Mouse (Mus musculus) ES-E14 (cell line): ENCODE measurements around the gene Gm47985. TPM values are rescaled to one million over a fixed set of nuclear protein-coding genes. Genes with fewer than 3 reads are reported as not detected.
"Not testable (repeated sequence)": the region's sequence is repeated elsewhere in the genome, so short reads cannot be mapped to it uniquely, and the experiment has no call there.

Experiments
- DNase-seq: peaks from one replicate; pipeline ENCODE4 v3.0.0-alpha.2; 2013; ENCODE audit warnings: low read depth, low spot score
- H3K27ac ChIP-seq: 2 replicates; pipeline ENCODE4 v1.5.1; 2012; ENCODE audit warnings: low read depth, mild to moderate bottlenecking, low read length, moderate library complexity, mixed read lengths; ENCODE audit not compliant: poor library complexity, insufficient read depth, severe bottlenecking
- H3K36me3 ChIP-seq: 2 replicates; pipeline ENCODE4 v1.6.1; 2012; ENCODE audit warnings: mild to moderate bottlenecking, low read length, moderate library complexity, mixed read lengths; ENCODE audit not compliant: control insufficient read depth, poor library complexity, insufficient read depth, severe bottlenecking
- H3K4me1 ChIP-seq, 2 experiments: fragments of 150-350 bp in 1 of 2; sonication (generic) in 1 of 2; 2 replicates each; pipeline ENCODE4 v1.6.1; 2012; ENCODE audit warnings: low read length in 2 of 2, mild to moderate bottlenecking in 1 of 2, mixed read lengths in 1 of 2; ENCODE audit not compliant: control insufficient read depth in 2 of 2, insufficient read depth in 2 of 2, poor library complexity in 1 of 2
- H3K4me3 ChIP-seq, 2 experiments: fragments of 150-350 bp in 1 of 2; sonication (generic) in 1 of 2; 2 replicates each; pipeline ENCODE4 v1.5.1; 2012; ENCODE audit warnings: low read length in 2 of 2, low read depth in 1 of 2, mild to moderate bottlenecking in 1 of 2, mixed read lengths in 1 of 2; ENCODE audit not compliant: insufficient read depth in 1 of 2, poor library complexity in 1 of 2, severe bottlenecking in 1 of 2
- H3K9ac ChIP-seq: 2 replicates; pipeline ENCODE4 v1.6.1; 2012; ENCODE audit warnings: low read depth, mild to moderate bottlenecking, low read length, mixed read lengths; ENCODE audit not compliant: poor library complexity, insufficient read depth, severe bottlenecking
- H3K9me3 ChIP-seq: fragments of 150-350 bp; sonication (generic); 2 replicates; pipeline ENCODE4 v1.6.1; 2012; ENCODE audit warnings: low read depth, mild to moderate bottlenecking, low read length; ENCODE audit not compliant: control insufficient read depth, insufficient read depth
- CHD2 ChIP-seq: IDR thresholded peaks from 2 replicates; pipeline ENCODE4 v1.6.1; 2014; ENCODE audit warnings: mild to moderate bottlenecking, low read depth, low read length, inconsistent platforms
- HCFC1 ChIP-seq: IDR thresholded peaks from 2 replicates; pipeline ENCODE4 v1.6.1; 2012; ENCODE audit warnings: low read length, inconsistent platforms, borderline replicate concordance; ENCODE audit not compliant: insufficient read depth
- MAFK ChIP-seq: IDR thresholded peaks from 2 replicates; pipeline ENCODE4 v1.6.1; 2014; ENCODE audit warnings: mild to moderate bottlenecking, low read depth, low read length, inconsistent platforms; ENCODE audit not compliant: insufficient read depth
- ZC3H11A ChIP-seq: IDR thresholded peaks from 2 replicates; pipeline ENCODE4 v1.6.1; 2012; ENCODE audit warnings: low read depth, mild to moderate bottlenecking, inconsistent platforms, low read length, borderline replicate concordance
- ZNF384 ChIP-seq: IDR thresholded peaks from 2 replicates; pipeline ENCODE4 v1.6.1; 2012; ENCODE audit warnings: low read depth, low read length, inconsistent platforms
- in situ Hi-C, 2 experiments: fragments of 600-800 bp; cut with MboI; formaldehyde crosslinking; loops; one replicate each; pipeline ENCODE4 v1.15.1; 2025; ENCODE audit warnings: low sequenced_read_pairs in 2 of 2, inconsistent platforms in 1 of 2; ENCODE audit not compliant: unreplicated experiment in 2 of 2
- total RNA-seq: library from RNA; depleted of rRNA; stranded (reverse); fragments of 300-350 nt; gene quantifications from 2 replicates; pipeline ENCODE4 v1.2.3, GENCODE M21; 2012

Gm47985 gene
- total RNA-seq, 1 experiment, result not detected

- Histone ChIP-seq H3K9me3 (no peaks in the 10 kb centered on the region), H3K27ac (no peak overlapping the region), H3K9ac (no peak overlapping the region), H3K36me3 (no peaks in the 10 kb centered on the region), H3K4me1 (no peaks in the 10 kb centered on the region), H3K4me3 (no peak overlapping the region)
- no peak for DNase-seq
- in situ Hi-C loops, result no loop called here
- TF ChIP-seq CHD2 (no peak), MAFK (no peak), HCFC1 (no peak), ZC3H11A (no peak), ZNF384 (no peak)
Observed at GRCm38 (mm10) chr1:151147801-151148200, 34.5 kb upstream of the Gm47985 start.

GRCm38 (mm10) chr1:151150211-151150610, 32.1 kb upstream of the Gm47985 start:
- DNase-seq, result no peak
- H3K4me1 ChIP-seq, result no peaks in the 10 kb centered on the region
- no peaks in the 10 kb centered on the region for H3K9me3 ChIP-seq
- no peak overlapping the region for H3K27ac ChIP-seq
- H3K4me3 ChIP-seq, result no peak overlapping the region
- in situ Hi-C loops, result no loop called here
- no peak for TF ChIP-seq CHD2
- TF ChIP-seq ZC3H11A, result no peak
- no peak for TF ChIP-seq MAFK
- no peak for TF ChIP-seq ZNF384
- TF ChIP-seq HCFC1, result no peak
- no peak overlapping the region for H3K9ac ChIP-seq
- no peaks in the 10 kb centered on the region for H3K36me3 ChIP-seq

- H3K9me3 ChIP-seq, result no peaks in the 10 kb centered on the region
- no peak overlapping the region for H3K27ac ChIP-seq
- H3K4me3 ChIP-seq, result no peak overlapping the region
- H3K9ac ChIP-seq, result no peak overlapping the region
- DNase-seq, result no peak
- H3K4me1 ChIP-seq, result no peaks in the 10 kb centered on the region
- no peaks in the 10 kb centered on the region for H3K36me3 ChIP-seq
- in situ Hi-C loops, result no loop called here
- TF ChIP-seq ZC3H11A (no peak), CHD2 (no peak), ZNF384 (no peak), HCFC1 (no peak), MAFK (no peak)
Observed at GRCm38 (mm10) chr1:151151089-151151488, 31.2 kb upstream of the Gm47985 start.

GRCm38 (mm10) chr1:151153056-151153652, 29.2 kb upstream of the Gm47985 start:
- in situ Hi-C loops, result no loop called here
- Histone ChIP-seq H3K27ac (no peak overlapping the region), H3K4me3 (no peak overlapping the region), H3K9ac (no peak overlapping the region), H3K36me3 (no peaks in the 10 kb centered on the region), H3K9me3 (no peaks in the 10 kb centered on the region), H3K4me1 (no peaks in the 10 kb centered on the region)
- no peak for DNase-seq
- TF ChIP-seq HCFC1 (no peak), ZC3H11A (no peak), MAFK (no peak)

GRCm38 (mm10) chr1:151154131-151154530, 28.2 kb upstream of the Gm47985 start:
- H3K36me3 ChIP-seq, H3K9ac ChIP-seq, H3K4me1 ChIP-seq, in situ Hi-C loops, H3K9me3 ChIP-seq, H3K27ac ChIP-seq, DNase-seq, H3K4me3 ChIP-seq: not testable (repeated sequence)
